Mouse (Mus musculus): ENCODE results near the gene Hpse2.

Hpse2 gene

DNA sequence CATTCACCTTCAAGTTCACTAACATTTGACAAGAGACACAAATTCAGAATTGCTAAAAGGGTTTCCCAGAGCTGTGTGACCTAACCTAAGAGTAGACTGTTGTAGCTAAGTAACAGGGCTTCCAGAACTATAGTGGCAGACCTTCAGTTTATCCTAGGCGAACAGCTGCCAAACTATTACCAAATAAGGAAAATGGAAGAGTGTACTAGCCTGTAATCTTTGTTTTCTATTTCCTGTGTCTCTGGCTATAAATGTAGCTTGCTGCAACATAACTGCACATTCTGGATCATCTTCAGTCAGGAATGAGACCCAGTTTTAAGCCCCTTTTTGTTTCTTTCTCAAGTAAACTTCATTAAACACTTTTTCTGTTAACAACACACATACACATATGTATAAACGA, 324.0 kb downstream of the Hpse2 start:
- Histone ChIP-seq H3K36me3 (ENCODE audit: control insufficient read depth, insufficient read depth, low read length, poor library complexity, severe bottlenecking) (no peaks in the 10 kb centered on the region), H3K27me3 (ENCODE audit: control insufficient read depth, insufficient read depth, low read length, poor library complexity, severe bottlenecking) (no peaks in the 10 kb centered on the region)
- no peak for DNase-seq (ENCODE audit: low read depth, low spot score)

DNA sequence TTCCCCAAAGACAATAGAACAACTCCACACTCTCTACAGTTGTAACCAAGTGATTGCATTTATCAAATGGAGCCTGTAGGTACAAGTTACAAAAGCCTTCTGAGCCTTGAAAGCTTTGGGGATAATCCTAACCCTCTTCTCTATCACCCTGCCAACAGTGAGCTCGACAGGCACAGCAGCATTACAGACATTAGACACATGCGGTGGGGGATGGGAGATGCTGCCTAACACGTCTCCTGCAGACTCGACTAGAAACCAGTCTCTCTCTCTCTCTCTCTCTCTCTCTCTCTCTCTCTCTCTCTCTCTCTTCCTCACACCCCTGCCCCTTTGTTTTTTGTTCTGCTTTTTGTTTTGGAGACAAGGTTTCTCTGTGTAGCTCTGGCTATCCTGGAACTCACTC, 343.6 kb downstream of the Hpse2 start:
- no peak for DNase-seq (ENCODE audit: low read depth, low spot score)
- Histone ChIP-seq H3K36me3 (ENCODE audit: control insufficient read depth, insufficient read depth, low read length, poor library complexity, severe bottlenecking) (no peaks in the 10 kb centered on the region), H3K27me3 (ENCODE audit: control insufficient read depth, insufficient read depth, low read length, poor library complexity, severe bottlenecking) (no peaks in the 10 kb centered on the region)

DNA sequence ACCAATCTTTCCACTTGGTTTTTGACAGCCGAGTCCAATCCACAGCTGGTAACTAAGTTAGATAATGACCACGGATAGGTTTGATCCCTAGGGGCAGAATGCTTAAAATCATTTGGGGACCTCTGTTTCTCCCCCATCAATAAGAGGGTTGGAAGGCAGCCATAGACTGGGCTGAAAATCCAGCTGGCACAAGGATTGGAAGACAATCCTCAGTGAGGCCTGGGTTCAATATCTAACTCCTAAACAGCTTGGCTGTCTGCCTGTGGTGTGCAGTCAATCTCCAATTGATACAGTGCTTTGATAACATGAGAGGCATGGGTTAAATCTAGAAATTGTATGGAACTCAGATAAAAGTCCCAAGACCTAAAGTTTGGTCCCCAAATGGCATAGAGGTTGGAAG, 345.4 kb downstream of the Hpse2 start:
- DNase-seq (ENCODE audit: low read depth, low spot score), result no peak
- Histone ChIP-seq H3K36me3 (ENCODE audit: control insufficient read depth, insufficient read depth, low read length, poor library complexity, severe bottlenecking) (no peaks in the 10 kb centered on the region), H3K27me3 (ENCODE audit: control insufficient read depth, insufficient read depth, low read length, poor library complexity, severe bottlenecking) (no peaks in the 10 kb centered on the region)

DNA sequence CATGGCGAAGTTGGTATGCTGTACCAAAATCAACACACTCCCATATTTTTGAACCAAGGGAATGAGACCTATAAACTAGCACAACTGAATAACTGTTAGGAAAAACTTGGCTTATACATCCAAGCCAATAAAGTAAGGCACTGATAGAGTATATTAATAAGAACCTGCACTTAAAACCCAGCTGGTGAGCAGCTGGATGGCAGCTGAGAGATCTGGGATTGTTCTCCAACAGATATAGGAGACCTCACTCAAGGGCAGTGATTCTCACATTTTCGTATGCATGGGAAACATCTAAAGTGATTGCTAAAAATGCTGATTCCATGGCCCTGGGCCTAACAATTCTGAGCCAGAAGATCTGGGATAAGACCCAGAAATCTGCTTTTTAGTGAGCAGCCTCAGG, 345.9 kb downstream of the Hpse2 start:
- H3K36me3 ChIP-seq (ENCODE audit: control insufficient read depth, insufficient read depth, low read length, poor library complexity, severe bottlenecking), result no peaks in the 10 kb centered on the region
- DNase-seq (ENCODE audit: low read depth, low spot score), result no peak
- no peaks in the 10 kb centered on the region for H3K27me3 ChIP-seq (ENCODE audit: control insufficient read depth, insufficient read depth, low read length, poor library complexity, severe bottlenecking)

DNA sequence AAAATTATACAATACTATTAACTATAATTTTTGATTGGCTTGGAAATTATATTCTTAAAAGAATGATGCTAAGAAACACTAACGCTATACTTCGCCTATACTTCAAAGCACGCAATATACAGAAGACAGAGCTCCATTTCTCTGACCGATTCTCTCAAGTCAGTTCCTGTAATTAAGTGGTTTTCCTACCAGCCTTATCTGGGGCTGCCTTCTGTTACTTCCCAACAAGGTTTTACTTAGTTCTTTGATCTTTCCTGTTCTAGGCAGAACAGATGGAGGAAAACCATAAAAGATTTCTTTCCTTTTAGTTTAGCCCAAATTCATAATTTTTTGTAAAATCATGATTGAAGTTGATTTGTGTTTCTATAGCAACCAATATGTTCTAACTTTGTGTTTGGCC, 351.8 kb downstream of the Hpse2 start:
- DNase-seq (ENCODE audit: low read depth, low spot score), result no peak
- no peaks in the 10 kb centered on the region for H3K27me3 ChIP-seq (ENCODE audit: control insufficient read depth, insufficient read depth, low read length, poor library complexity, severe bottlenecking)
- H3K36me3 ChIP-seq (ENCODE audit: control insufficient read depth, insufficient read depth, low read length, poor library complexity, severe bottlenecking), result no peaks in the 10 kb centered on the region

DNA sequence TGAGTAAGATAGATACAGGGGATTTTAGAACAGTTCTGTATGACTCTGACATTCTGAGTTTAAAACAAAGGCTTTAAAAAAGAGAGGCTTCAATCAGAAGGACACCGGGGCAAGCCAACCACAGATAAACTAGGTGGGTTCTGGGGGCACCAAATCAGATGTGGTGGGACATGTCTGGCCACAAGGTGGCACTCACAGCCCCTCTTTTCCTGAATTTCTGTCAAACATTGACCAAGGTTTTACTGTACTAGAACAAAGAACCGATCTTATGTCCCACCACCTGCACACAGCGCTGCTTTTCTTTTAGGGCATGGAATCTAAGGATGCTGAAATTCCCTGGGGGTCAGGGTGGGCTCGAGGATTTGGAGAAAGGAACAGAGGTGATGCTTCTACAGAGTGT, 360.9 kb downstream of the Hpse2 start:
- H3K27me3 ChIP-seq (ENCODE audit: control insufficient read depth, insufficient read depth, low read length, poor library complexity, severe bottlenecking), result no peaks in the 10 kb centered on the region
- no peaks in the 10 kb centered on the region for H3K36me3 ChIP-seq (ENCODE audit: control insufficient read depth, insufficient read depth, low read length, poor library complexity, severe bottlenecking)
- no peak for DNase-seq (ENCODE audit: low read depth, low spot score)

DNA sequence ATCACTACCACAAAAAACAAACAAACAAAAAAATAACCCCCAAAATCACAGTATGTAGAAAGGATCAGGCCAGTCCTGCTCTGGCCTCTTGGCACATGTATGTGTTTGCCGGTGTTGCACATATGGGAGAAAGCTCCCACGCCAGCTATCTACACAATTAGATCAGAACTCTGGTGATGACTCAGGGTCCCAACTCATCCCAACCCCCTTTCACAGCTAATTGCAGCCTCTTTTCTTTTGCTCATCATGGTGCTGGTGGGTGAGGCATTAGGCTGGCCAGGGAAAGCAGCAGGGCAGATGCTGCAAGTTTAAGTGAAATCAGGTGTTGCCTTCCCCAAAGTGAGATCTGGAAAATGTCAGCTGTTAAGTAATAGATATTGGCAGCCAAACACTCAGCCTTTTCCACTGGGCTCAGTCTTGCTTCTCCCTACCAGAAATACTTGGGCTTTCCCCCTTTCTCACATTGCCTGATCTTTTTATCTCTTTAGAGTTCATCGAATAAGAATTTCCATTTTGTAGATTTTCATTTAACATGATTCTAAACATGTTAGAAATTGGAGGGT, 365.5 kb downstream of the Hpse2 start:
- no peaks in the 10 kb centered on the region for H3K36me3 ChIP-seq (ENCODE audit: control insufficient read depth, insufficient read depth, low read length, poor library complexity, severe bottlenecking)
- no peaks in the 10 kb centered on the region for H3K27me3 ChIP-seq (ENCODE audit: control insufficient read depth, insufficient read depth, low read length, poor library complexity, severe bottlenecking)
- DNase-seq (ENCODE audit: low read depth, low spot score), result no peak

DNA sequence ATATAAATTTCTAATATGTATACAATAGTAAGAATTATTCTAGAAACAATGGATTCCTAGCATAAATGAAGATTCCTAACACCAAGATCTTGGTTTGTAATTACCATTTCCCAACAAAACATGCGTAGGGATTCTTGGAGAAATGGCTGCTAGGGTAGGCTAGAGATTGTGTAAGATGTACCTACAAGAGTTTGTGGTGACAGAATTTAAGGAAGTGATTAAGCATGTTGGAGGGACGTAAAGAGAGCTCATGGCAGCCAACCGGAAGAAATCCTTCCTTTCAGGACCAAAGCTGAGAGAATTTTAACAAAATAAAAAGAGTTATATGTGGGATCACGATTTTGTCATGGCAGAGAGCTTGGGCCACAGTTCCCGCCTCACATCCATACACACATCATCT, 369.4 kb downstream of the Hpse2 start:
- H3K27me3 ChIP-seq (ENCODE audit: control insufficient read depth, insufficient read depth, low read length, poor library complexity, severe bottlenecking), result no peaks in the 10 kb centered on the region
- no peaks in the 10 kb centered on the region for H3K36me3 ChIP-seq (ENCODE audit: control insufficient read depth, insufficient read depth, low read length, poor library complexity, severe bottlenecking)
- no peak for DNase-seq (ENCODE audit: low read depth, low spot score)

DNA sequence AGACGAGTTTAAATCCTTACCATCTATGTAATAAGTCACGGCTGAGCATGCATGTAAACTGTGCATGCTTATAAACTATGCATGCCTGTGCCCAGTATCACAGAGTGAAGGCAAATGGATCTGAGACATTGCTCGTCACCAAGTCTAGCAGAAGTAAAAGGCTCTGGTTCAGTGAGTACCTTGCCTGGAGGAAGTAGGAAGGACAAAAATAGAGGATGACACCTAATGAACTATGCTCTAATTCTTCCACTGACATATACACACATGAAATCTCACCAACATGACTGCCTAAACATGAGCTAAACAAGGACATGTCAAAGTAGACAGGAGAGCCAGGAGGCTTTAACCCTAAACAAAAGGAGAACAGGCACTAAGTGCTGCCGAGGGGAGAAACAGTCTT, 391.7 kb downstream of the Hpse2 start:
- no peak for DNase-seq (ENCODE audit: low read depth, low spot score)
- H3K36me3 ChIP-seq (ENCODE audit: control insufficient read depth, insufficient read depth, low read length, poor library complexity, severe bottlenecking), result no peaks in the 10 kb centered on the region
- no peaks in the 10 kb centered on the region for H3K27me3 ChIP-seq (ENCODE audit: control insufficient read depth, insufficient read depth, low read length, poor library complexity, severe bottlenecking)

DNA sequence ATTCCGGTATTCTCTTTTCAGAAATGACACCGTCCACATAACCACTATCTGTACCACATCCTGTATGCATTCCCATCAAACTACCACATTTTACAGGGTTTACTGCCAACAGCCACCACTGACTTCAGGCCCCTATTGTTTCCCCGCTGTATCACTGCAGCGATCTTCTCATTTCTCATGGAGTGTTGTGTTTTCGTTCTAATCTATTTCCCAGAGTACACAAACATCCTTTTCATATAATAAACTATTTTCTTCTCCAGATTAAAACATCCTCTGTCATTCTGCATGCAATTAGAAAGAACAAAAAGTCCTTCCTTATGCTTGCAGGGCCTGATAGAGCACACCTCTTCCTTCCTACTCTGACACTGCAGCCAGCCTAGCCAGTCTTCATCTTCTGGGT, 399.3 kb downstream of the Hpse2 start:
- Histone ChIP-seq H3K27me3 (ENCODE audit: control insufficient read depth, insufficient read depth, low read length, poor library complexity, severe bottlenecking) (no peaks in the 10 kb centered on the region), H3K36me3 (ENCODE audit: control insufficient read depth, insufficient read depth, low read length, poor library complexity, severe bottlenecking) (no peaks in the 10 kb centered on the region)
- DNase-seq (ENCODE audit: low read depth, low spot score), result no peak

DNA sequence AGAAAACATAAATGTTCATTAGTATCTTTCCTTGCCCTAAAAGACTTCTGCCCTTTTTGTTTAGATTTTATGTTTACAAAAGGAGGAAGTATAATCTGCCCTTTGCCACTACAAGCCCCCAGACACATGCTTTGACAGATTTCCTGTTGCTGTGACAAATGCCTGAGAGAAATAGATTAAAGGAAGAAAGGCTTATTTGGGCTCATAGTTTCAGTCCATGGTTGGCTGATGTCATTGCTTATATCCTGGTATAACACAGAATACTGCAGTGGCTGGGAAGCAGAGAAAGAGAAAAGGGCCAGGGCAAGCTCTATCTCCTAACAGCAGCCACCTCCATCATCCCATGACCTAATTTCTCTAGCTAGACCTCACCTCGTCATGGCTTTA, 401.8 kb downstream of the Hpse2 start:
- H3K36me3 ChIP-seq (ENCODE audit: control insufficient read depth, insufficient read depth, low read length, poor library complexity, severe bottlenecking), result no peaks in the 10 kb centered on the region
- DNase-seq (ENCODE audit: low read depth, low spot score), result no peak
- H3K27me3 ChIP-seq (ENCODE audit: control insufficient read depth, insufficient read depth, low read length, poor library complexity, severe bottlenecking), result no peaks in the 10 kb centered on the region

DNA sequence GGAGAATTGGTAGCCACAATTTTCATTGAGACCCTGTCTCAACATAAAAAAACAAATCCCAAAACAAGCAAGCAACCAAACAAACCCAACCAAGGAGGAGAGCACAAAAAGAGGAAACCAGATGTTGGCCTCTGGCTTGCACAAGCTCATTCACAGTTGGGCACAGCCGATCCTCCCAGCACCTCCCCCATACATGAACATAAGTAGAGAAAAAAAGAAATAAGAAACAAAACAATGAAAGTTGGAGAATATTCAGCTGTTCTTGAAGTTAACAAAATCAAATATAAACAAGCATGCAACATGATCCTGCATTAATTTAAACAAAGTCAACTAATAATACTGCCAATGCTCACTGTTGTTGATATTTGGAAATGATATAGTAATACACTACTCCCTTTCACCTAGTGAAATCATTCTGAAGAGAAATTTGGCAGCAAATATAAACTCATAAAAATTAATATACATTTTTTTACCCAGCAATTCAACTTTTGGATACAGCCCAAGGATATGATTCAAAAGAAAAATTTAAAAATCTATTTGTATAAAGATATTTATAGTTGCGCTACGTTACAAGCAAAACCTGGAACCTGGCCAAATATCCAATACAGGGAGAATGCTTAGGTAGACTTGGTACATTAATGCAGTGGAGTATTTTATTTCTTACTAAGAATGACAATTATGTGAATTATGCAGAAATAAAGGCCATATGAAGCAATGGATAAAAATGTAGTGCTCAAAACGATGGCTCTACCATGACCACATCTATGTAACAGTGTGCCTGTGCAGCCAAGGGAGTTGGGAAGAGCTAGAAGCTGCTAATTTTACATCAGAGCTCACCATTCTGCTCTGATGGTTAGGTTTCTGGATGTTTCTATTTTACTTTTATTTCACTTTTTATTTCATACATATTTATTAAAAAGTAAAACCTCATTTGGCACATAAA, 402.5 kb downstream of the Hpse2 start:
- DNase-seq (ENCODE audit: low read depth, low spot score), result no peak
- H3K27me3 ChIP-seq (ENCODE audit: control insufficient read depth, insufficient read depth, low read length, poor library complexity, severe bottlenecking), result no peaks in the 10 kb centered on the region
- no peaks in the 10 kb centered on the region for H3K36me3 ChIP-seq (ENCODE audit: control insufficient read depth, insufficient read depth, low read length, poor library complexity, severe bottlenecking)

DNA sequence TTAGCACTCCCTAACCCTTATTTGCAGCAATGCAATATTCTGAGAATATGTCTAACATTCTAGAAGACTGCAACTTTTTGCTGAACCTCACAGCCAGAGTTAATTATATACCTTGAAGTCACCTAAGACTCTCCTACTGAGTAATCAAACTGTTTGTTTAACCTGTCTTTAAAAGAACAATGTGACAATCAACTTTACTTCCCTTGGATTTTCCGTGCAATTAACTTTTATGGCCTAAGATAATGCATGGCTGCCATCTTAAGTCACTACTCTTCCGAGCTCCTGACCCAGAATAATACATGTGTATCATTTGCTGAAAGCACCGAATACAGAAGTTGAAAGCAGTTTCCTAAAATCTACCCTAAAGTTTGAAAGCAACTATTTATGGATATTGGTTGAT, 407.6 kb downstream of the Hpse2 start:
- Histone ChIP-seq H3K27me3 (ENCODE audit: control insufficient read depth, insufficient read depth, low read length, poor library complexity, severe bottlenecking) (no peaks in the 10 kb centered on the region), H3K36me3 (ENCODE audit: control insufficient read depth, insufficient read depth, low read length, poor library complexity, severe bottlenecking) (no peaks in the 10 kb centered on the region)
- DNase-seq (ENCODE audit: low read depth, low spot score), result no peak

DNA sequence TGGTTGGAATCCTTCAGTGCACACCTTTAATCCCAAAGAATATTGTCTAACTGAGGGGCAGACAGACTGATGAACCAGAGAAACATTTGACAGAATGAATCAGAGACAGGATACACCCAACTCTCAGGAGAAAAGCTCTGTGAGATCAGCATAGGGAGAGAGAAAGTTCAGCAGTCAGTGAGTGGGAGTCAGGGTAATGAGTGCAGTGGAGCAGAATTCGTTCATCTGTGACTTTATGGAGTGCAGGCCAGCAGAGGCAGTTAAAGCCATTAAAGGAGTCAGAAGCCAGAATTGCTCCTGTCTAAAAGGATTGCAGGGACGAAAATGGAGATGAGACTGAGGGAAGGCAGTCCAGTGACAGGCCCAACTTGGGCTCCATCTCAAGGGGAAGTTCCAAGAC, 410.2 kb downstream of the Hpse2 start:
- Histone ChIP-seq H3K36me3 (ENCODE audit: control insufficient read depth, insufficient read depth, low read length, poor library complexity, severe bottlenecking) (no peaks in the 10 kb centered on the region), H3K27me3 (ENCODE audit: control insufficient read depth, insufficient read depth, low read length, poor library complexity, severe bottlenecking) (no peaks in the 10 kb centered on the region)
- no peak for DNase-seq (ENCODE audit: low read depth, low spot score)

DNA sequence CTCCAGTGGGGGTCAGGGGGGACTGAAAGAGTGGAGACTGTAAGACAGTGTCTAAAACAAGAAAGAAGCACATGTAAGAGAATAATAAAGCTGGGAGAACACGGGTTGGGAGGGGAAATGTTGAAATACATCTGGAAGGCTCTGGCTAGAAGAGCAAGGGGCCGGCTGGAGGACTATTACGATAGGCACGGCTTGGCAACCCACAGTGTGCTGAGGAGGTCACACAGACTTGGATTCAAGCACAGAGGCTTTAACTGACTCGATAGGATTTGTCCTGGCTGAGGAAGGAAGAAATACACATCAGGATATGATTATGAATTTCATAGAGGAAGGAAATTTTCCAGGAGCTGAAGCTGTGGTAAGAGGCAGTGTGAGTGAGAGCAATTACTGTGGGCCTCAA, 414.4 kb downstream of the Hpse2 start:
- no peak for DNase-seq (ENCODE audit: low read depth, low spot score)
- no peaks in the 10 kb centered on the region for H3K36me3 ChIP-seq (ENCODE audit: control insufficient read depth, insufficient read depth, low read length, poor library complexity, severe bottlenecking)
- H3K27me3 ChIP-seq (ENCODE audit: control insufficient read depth, insufficient read depth, low read length, poor library complexity, severe bottlenecking), result no peaks in the 10 kb centered on the region

DNA sequence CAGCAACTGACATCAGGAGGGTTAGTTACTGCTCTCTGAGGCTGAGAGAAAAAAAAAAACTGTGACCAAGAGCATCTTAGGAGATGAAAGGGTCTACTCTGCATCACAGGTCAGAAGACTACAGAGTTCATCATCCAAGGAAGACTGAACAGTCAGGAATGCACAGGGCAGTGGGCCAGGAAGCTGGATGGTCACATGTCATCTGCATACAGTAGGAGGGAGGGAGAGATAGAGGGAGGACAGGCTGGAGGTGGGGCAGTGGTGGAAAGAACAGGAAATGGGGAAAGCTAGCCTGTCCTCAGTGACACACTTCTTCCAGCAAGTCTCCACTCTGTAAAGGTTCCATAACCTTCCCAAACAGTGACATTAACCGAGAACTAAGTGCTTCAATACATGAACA, 423.0 kb downstream of the Hpse2 start:
- no peak for DNase-seq (ENCODE audit: low read depth, low spot score)
- H3K27me3 ChIP-seq (ENCODE audit: control insufficient read depth, insufficient read depth, low read length, poor library complexity, severe bottlenecking), result no peaks in the 10 kb centered on the region; the same call in 1 of the 2 replicates

More for the DNA sequence above, 423.0 kb downstream of the Hpse2 start:
- H3K36me3 ChIP-seq (ENCODE audit: control insufficient read depth, insufficient read depth, low read length, poor library complexity, severe bottlenecking), result no peaks in the 10 kb centered on the region

Data from splenic B cell, adult 2 months (primary cell).